Mouse (Mus musculus) ES-Bruce4 (cell line): ENCODE results near the gene Colgalt1.

ENCODE experiments used
- CTCF ChIP-seq: IDR thresholded peaks from one replicate; pipeline ENCODE4 v1.8.1; 2011; ENCODE audit warnings: low read depth, low read length
- EP300 ChIP-seq: IDR thresholded peaks from 2 replicates; pipeline ENCODE4 v1.6.1; 2011; ENCODE audit warnings: low read depth, low read length; ENCODE audit not compliant: insufficient read depth

DNA sequence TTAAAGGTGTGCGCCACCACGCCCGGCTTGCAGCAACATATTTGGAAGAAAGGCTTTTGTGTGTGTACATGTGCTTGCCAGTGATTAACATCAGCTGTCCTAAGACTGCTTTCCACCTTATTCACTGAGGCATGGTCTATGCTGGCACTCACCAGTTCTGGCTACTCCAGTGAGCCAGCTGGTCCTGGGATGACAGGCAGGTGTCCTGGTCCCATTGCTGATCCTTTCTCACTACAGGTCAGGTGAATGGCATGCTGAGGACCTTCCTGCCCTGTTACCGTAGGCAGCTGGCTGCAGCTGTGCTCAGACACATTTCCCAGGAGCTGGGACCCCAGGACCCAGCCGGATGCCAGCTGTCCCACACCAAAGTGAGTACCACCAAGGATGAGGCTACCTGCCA is 12.0 kb upstream of the Colgalt1 start:
- TF ChIP-seq CTCF (no peak), EP300 (no peak)
